Mouse (Mus musculus): Measurements from ENCODE around the gene Ltbr. TPM values are rescaled to one million over a fixed set of nuclear protein-coding genes. Genes with fewer than 3 reads are reported as not detected.
A peak's percentile ranks its signal among the peaks of the same experiment; 100 is the strongest.

Gene Ltbr
- total RNA-seq, 2 experiments from 2014 or later: 43.8 to 48.0 TPM

DNA sequence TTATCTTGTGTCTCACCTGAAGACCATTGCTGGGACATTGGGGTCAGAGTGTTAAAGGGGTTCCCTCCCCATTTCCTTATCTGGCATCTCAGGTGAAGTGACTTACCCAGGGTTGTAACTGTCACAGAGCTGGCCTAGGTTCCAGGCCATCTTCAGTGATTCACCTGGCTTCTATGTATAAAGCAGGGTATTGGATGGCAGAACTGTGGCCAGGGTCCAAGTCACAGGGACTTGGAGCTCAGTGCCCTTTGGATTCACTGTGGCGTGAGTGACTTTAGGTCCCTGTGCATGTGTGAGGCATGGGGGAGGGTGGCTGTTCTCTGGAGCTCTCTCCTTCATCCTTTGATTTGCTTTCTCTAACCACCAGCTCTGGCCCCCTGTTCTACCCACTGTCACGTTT is 32.3 kb upstream of the Ltbr start:
- no peak for DNase-seq (ENCODE audit: low spot score in 2 of 2)

DNA sequence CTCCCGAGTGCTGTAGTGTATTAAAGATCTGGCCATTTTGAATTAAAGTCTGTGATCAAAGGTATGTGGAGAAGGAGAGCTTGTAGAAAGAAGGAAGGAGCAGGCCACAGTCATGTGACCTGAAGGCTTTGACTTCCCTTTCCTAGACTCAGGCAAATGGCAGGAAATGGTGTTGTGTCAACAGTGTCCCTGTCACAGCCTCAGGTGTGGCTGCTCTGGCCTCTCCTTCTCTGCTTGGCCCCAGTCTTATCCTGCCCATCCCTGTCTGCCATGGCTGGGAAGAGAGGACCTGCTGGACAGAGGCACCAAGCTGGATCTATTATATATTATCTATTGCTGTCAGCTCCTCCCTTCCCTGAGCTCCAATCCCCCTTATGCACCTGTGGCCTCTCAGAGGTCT is 31.9 kb upstream of the Ltbr start:
- no peak for DNase-seq (ENCODE audit: low spot score in 2 of 2)

DNA sequence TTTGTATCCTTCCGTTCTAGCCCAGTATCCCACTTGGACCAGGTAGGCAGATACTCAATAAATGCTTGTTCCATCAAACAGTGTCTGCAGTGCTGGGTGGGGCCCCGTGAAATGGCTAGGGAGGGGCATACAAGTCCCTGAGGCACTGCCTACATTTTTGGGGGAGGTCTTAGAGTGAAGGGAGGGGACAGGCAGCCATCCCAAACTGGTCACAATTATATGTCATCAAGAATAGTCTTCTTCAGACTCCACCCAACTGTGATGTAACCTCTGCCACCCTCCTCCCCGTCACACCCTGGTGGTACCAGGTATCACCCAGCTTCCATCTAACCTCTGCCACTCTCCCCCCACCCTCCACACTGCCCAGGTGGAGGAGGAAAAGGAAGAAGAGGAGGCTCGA is 31.2 kb upstream of the Ltbr start:
- no peak for DNase-seq (ENCODE audit: low spot score in 2 of 2)

DNA sequence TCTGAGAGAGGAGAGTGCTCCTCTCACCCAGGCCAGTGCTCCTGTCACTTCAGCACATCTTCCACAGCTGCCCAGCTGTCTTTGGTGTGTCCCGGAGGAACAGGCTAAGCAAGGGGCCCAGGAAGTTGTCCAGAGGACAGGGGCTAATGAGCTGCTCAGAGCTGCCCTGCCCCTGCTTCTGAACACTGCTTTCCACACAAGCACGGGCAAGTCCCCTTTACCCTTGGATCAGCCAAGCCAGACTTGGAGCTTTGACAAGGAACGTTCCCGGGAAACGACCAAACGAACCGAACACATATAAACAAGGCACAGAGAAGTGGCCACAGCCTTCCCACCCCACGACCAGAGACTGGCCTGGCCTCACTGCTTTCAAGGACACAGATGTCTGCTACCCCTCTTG is 30.4 kb upstream of the Ltbr start:
- no peak for DNase-seq (ENCODE audit: low spot score in 2 of 2)

DNA sequence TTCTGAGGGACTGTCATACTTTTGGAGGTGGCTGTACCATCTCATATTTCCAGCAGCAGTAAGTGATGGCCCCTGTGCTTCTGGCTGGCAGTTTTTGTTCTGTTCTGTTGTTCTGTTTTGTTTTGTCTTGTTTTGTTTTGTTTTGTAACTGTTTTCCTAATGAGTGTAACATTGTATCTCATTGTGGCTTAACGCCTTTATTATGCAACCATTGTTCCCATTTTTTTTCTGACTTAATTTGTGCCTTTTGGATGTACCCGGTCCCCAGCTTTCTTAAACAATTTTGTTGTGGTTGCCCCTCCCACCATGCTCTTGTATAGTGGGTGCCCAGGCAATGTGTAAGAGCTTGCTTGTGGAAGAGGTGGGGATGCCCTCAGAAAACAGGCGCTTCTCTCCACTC is 28.5 kb upstream of the Ltbr start:
- DNase-seq (ENCODE audit: low spot score in 2 of 2): no peak

DNA sequence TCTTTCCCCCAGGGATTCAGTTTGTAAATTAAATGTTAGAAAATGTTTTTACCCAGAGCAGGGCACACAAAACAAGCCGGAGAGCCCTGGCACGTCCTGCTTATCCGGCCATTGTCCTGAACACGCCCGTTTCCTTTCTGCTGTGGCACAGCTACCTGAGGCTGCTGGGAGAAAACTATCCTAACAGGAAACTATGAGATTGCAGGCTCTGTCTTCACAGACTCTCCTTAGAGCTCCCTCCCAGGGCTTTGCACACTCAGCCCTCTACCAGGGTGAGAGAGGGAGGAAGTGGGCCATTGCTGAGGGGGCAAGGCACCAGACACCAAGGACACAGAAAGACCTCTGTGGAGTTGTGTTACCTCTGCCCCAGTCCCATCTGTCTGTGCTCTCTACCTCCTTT is 26.6 kb upstream of the Ltbr start:
- DNase-seq (ENCODE audit: low spot score in 2 of 2): no peak

DNA sequence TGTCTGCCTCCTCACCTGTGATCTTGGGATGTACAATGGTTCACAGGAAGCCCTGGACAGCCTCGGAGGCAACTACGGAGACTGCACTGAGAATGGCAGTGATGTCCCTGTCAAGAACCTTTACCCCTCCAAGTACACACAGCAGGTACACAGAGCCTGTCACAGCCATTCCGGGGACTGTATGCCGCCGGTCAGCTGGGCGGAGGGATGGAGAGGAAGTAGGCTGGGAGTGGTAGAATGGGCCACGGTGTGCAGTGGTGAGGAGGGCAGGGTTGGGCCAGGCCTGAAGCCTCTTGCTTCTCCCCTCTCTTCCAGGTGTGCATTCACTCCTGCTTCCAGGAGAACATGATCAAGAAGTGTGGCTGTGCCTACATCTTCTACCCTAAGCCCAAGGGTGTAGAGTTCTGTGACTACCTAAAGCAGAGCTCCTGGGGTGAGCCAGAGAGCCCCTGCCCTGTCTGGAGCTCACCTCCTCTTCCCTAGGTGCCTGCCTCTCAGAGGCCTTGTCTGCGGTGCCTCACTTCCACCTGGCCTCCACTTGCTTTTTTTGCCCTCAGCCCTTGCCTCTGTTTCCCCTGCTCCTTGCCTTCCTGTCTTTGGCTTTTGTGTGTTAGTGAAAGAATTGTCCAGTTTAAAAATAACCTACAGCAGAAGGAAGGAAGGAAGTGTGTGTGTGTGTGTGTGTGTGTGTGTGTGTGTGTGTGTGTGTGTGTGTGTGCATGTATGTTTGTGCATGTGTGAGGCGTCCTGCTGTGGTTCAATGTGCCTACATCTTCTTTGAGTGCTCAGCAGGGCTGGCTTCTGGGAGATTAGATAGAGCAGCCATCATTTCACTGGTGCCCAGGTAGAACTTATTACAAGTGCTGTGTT is 25.3 kb upstream of the Ltbr start:
- DNase-seq (ENCODE audit: low spot score in 2 of 2): no peak

DNA sequence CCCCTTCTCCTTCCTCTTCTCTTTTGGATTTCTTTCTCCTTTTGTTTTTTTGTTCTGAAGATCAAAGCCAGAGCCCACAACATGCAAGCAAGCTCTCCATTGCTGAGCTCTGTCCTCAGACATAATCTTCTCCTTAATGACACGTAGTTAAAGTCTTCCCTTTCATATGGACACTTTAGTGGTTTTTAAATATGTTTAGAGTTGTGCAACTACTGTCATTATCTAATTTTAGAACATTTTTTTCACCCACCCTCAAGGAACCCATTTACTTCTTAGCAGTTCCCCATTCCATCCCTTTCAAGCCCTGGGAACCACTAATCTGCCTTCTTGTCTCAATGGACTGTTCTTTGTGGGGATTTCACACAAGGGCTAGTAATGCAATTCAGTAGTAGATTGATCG is 20.7 kb upstream of the Ltbr start:
- DNase-seq (ENCODE audit: low spot score in 2 of 2): no peak

DNA sequence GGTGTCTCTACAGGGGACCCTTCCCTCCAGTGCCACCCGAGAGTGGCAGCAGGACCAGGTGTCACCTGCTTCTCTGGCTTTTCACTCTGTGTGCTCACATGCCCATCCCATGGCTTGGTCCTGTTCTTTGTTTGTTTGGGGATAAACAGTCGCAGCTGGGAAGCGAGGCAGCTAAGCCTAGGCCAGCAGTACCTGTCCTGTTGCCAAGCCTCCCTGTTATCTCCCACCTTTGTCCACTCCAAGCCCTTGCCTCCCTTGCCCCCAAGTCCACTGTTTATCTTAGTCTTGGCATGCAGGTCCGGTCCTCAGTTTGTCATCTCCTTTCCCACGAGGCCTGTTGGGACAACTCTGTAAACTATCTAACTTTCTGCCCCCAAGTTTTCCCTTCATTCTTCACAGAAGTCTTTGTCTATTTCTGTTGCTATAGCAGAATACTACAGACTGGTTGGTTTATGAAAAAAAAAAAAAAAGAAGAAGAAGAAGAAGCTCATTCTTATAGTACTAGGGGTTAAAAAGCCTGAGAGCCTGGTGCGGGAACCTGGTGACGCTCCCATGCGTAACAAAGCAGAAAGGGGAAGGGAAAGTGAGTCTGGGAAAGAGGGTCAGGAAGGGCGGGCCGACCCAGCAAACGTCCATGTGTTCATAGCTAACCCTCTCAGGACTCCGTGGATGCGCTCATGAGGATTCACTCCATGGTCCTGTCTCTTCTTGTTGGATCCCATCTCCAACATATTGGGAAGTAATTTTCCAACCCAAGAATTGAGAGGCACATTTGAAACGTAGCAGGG is 19.6 kb upstream of the Ltbr start:
- no peak for DNase-seq (ENCODE audit: low spot score in 2 of 2)

DNA sequence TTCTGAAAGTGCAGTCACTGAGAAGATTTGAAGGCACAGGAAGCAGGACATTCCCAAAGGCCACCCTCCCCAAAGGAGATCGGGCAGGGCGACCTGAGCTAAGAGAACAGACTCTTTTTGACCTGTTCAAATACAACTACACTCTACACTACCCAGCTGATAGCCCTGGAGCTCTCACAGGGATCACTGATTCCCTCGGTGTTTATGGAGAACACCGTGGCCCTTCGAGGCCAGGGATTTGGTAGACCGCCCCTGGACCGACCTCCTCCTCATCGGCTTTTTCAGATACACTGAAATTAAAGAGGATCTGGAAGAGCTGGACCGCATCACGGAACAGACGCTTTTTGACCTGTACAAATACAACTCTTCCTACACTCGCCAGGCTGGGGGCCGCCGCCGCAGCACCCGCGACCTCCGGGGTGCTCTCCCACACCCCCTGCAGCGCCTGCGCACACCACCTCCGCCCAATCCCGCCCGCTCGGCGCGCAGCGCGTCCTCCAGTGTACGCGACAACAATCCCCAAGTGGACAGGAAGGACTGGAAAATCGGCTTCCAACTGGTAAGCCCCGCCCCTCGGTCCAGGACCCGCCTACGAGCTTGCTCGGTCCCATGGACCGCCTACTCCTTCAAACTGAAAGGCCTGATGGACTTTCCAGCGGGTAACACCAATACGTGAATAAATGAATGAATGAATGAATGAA is 17.1 kb upstream of the Ltbr start:
- DNase-seq (ENCODE audit: low spot score in 2 of 2): peak; percentile 71 to 86

DNA sequence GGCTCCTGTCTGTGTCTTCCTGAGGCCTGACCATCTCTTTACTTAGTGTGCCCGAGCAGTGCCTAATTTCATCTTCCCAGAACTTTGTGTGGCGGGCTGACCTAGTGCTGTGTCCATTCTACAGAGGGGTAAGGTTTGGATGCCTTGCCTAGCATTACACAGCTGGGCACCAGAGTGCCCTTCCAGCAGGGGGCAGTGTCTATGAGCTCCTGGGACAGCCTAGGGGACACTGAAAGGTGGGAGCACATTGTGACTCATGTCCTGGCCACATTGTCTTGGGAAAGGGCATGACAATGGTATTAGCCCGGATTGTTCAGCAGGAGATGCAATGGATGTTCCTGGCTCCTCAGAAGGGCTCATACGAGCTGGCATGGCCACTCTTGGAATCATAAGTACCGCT is 14.6 kb upstream of the Ltbr start:
- DNase-seq (ENCODE audit: low spot score in 2 of 2): no peak

DNA sequence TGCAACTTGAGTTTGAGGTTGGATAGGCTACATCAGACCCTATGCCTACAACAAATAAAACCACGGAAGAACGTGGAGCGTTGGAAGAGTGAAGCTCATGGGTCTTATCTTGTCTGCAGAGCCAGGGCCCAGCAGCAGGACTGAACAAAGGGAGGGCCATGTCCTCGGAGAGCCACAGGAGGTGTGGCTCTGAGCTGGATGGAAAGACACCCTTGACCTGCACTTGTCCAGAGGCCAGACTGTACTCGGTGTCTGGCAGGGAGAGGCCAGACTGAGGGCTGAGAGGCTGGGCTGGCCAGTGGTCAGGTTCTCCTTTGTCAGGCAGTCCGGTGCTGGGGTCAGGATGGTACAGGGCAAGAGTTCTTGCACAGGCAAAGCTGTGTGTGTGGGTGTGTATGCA is 11.7 kb upstream of the Ltbr start:
- no peak for DNase-seq (ENCODE audit: low spot score in 2 of 2)

DNA sequence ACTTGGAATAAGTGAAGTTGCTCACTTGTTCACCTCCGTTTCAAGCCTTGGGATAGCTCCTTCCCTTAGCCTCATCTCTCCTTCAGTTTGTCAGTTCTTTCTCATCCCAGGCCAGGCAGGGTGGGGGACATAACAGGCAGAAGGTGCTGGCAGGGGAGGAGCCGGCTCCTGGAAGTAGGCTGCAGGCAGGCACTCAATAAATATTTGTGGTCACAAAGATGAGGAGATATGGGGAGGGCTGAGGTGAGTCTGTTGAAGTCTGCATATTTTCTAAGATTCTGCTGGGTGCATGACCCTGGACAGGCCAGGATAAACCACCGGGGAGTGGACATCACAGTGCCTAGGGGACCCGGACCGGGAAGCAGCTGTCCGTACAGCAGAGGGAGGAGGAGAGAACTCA is 9.9 kb upstream of the Ltbr start:
- no peak for DNase-seq (ENCODE audit: low spot score in 2 of 2)

DNA sequence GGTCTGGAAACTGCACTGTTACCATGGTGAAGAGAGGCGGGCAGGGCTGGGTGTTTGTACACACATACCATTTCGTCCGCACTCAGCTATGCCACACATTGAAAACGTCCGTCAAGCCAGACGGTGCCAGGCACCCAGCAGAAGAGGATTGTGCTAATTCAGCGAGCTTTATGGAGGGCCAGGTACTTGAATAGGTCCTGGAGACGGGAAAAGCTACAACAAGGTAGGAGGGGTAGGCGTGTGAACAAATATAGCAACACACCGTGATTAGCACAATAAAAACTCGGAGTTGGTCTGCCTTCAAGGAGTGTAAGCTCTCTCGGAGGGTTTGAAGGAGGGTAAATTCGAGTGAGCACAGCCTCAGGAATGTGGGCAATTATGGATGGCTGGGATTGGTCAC is 9.1 kb upstream of the Ltbr start:
- DNase-seq (ENCODE audit: low spot score in 2 of 2): no peak

DNA sequence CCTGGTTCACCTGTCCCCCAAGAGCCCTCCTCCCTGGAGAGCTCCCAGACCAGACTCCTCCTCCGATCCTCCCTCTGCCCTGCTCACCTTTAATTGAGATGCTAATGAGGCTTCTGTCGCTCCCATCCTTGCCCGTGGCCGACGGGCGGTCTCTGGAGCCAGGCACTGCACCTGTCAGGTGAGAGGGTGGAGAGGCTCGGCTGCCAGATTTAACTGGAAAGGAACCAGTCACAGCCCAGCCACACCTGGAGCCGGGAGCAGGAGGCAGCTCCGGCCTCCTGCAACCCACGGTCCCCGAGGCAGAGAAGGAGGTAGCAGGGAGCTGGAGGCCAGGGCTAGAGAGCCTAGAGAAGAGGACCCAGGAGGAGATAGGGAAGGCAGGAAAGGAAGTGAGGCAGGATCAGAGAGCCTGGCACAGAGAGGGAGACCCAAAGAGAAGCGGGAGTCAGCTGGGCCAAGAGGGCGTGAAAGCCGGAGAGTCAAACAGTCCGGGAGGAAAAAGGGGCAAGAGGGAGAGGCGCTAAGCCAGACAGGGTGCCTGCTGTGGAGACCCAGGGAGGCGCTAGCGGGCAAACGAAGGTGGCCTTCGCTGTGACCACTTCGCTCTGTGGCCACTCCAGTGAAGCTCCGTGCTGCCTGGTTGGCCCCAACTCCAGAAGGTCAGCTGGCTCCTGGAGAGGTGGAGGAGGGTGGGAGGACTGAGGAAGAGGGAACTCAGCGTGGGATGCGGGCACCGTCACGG is 7.6 kb upstream of the Ltbr start:
- no peak for DNase-seq (ENCODE audit: low spot score in 2 of 2)

DNA sequence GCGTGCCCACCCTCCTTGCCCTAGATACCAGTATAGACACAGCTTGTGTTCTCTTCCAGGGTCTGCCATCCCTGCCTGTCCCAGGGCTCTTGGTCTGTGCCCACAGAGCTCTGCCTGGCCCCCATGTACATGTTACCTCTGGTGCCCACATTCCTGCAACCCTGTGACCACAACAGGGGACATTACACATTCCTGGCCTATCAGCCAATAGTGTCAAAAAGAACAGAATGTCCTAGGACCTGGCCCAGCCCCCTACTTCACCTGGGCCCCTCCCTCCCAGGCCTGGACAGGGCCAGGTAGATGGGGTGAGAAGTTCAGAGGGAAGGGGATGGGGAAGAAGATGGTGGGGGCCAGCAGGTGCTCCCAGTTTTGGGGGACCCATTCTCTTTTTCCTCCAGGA is 6.6 kb upstream of the Ltbr start, which contains the start of gene Scnn1a:
Gene Scnn1a (plus strand): TSS at position 337 of the 400 bp plus-strand sequence.
- no peak for DNase-seq (ENCODE audit: low spot score in 2 of 2)

DNA sequence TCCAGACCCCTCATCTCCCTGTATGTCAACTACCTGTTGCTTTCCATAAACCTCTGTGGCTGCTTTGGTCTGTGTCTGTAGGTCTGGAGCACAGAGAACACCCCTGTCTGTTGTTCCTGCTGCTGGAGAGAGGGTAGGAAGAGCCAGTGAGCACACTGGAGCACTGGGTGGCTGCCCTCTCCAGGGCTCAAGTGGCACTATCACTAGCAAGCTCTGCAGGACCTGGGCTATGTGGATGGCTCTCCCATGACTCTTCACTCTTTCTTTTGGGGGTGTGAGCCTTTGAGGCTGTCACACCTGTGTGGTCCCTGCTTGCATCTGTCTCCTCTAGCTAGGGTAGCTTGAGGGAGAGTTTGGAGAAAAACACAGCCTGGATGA is 6.2 kb upstream of the Ltbr start:
- no peak for DNase-seq (ENCODE audit: low spot score in 2 of 2)

DNA sequence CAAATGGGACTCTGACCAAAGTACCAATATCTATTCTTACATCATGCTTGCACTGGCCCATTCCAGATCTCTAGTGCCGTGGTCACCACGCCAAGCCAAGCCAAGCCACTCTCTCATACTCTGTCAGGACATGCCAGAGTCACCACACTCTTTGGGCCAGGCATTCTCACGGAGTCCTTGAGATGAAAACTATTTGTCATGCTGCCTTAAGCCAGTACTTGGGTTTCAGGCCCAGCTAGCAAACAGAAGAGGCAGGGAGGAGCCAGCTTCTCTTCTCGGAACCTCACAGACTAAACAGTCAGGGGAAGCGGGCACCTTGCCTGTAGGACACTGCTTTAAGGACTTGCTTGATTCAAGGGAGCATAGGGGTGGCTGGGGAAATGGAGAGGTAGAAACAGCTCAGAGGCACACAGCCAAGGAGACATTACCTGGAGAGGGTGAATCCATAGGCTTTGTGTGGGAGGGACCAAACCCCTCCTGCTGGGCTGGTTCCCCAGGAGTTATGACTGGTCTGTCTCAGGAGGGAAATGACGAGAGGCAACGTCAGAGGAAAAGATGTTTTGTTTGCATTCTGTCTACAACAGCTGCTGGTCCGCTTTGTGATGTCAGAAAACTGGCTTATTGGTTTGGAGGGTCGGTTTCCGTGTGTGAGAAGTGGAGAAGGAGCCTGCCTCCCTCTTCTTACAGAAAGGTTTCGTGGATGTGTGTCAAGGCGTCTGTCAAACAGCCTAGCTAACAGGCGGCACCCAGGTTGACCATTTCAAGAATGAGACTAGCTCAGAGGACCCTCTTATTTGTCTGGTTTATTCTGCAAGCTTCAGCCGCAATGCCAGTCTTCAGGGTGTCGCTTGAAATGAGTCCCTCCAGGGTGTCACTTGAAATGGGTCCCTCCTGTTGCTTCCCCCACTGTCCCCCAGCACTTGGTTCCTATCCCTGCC is 5.6 kb upstream of the Ltbr start:
- no peak for DNase-seq (ENCODE audit: low spot score in 2 of 2)

DNA sequence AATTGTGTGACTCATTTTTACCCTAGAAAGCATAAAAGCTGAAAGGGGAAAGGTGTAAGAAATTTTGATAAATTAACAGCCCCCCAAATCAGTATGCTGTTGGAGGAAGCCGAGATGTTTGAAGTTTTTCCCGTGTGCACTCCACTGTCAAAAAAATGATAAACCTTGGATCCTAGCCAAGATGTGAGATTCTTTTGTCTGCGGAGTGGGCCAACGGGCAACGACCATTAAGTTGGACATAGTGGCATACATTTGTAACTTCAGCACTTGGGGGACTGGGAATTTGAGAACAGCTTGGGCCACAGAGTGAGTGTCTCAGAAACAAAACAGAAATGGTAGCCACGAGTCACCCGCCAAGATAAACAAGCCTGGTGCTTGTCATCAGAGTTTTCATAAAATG is 3.4 kb upstream of the Ltbr start:
- no peak for DNase-seq (ENCODE audit: low spot score in 2 of 2)

DNA sequence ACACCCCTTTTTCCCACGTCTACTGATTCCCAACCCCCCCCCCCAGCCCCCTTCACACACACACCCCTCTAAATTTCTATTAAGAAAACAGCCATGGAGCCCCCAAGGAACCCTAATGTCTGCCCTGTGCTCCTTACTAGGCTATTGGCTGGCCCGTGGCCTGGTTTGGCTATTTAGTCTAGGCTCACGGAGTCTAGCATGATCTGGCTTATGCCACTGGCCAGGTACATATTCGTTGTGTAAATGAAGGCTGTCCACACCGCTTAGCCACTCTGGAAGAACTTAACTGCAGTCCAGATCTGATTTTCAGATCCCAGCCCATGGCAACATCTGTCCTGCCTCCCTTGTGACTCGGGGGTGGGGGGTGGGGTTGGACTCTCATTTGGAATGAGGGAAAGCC is 1.1 kb upstream of the Ltbr start:
- no peak for DNase-seq (ENCODE audit: low spot score in 2 of 2)
